Mouse (Mus musculus) thymus, adult 18-20 months (tissue): ENCODE data around the gene Zfp217.
"Not testable (repeated sequence)": the region's sequence is repeated elsewhere in the genome, so short reads cannot be mapped to it uniquely, and the experiment has no call there.

Source experiments
- DNase-seq, 2 experiments: peaks; one replicate each; pipeline ENCODE4 v3.0.0; 2022; ENCODE audit warnings: mixed read lengths in 2 of 2

Zfp217 gene

DNA sequence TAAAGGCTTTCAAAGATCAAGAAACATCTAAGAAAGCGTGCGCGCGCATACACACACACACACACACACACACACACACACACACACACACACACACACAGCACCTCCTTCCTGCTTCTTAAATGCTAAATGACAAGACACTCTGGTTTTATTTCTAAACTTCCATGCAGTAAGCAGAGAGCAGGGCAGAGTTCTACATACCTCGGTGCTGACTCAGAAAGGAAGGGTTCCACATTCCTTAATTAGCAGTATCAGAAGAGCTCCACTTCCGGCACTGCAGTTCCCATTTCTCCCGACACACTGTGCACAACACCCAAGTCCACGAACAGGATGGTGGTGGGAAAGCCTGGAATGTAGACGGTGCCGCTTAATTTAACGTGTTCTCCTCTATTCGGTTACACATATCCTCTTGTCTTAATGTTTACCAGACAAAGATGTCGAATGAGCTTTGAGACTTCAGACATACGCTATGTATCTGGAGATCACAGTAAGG is at the start of gene Zfp217:
Gene Zfp217 (minus strand): TSS at position 443 of the 493 bp plus-strand sequence.
- DNase-seq, result no peak

DNA sequence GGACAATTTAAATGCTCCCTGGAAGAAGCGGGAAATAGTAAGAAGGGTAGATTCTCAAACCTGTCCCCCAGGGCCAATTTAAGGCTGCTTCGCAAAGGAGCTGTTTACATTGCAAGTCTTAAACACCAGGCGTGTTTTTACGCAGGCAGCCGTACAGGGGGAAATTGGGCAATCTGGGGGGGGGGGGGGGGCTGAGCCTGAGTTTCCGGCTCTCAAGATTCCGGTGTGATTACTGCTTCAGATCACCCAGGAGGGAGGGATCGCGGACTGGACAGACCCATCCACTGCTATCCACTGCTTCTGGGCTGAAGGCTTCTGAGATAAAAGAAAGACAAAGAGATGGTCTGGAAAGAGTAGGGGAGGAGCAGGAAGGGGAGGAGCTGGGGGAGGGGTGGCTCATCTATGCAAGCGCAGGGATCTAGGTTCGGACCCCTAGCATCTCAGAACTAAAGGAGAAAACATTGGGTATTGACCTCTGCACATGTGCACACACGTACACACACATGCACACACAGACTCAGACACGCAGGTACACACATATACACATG is 47.7 kb upstream of the Zfp217 start:
- no peak for DNase-seq

DNA sequence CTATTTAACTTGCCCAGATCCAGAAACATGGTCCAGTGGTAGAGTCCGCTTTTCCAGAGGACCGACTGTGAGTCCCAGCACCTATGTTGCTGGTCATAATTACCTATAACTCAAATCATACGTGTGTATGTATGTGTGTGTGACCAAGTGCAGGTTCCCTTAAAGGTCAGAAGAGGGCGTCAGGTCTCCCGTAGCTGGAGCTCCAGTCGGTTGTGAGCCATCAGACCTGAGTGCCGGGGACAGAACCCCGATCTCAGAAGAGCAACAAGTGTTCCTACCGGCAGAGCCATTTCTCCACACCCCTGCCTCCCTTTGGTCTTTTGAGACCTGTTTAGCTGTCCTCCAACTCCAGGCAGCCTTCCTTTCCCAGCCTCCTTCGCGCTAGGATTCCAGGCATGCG is 46.9 kb upstream of the Zfp217 start:
- DNase-seq, result no peak

DNA sequence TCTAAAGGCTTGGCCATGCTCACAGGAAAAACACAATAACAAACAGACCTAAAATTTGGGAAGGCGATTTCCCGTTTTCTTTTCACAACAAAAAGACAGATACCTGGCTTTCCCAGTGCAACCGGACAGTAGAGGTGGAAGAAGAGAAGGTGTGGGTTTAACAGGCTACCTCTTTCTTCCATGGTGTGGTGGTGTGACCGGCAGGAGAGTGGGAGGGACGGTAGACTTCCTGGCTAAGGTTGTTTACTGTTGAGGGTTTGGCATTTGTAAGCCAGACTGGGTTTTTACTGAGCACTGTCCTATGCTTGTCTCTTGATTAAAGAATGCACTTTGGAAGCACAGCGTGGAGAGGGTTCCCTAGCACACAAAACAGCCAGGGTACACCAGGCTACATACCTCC is 45.9 kb upstream of the Zfp217 start:
- no peak for DNase-seq

DNA sequence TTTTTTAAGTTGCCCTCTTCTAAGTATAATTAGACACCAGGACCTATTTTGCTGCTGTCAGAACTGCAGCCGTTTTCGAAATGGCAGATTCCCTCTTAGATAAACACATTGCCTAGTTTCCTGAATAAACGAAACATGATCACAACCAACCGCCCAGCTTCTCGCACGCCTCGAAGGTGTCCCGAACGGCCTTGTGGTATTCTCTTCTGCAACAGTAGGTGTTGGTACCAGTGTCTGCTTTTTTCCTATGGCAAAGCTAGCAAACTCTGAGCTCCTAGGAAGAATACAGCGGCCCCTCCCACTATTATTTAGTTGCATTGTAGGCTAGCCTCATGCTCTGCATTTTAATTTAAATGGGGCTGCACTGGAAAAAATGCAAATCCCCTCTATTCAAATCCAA is 45.3 kb upstream of the Zfp217 start:
- no peak for DNase-seq

DNA sequence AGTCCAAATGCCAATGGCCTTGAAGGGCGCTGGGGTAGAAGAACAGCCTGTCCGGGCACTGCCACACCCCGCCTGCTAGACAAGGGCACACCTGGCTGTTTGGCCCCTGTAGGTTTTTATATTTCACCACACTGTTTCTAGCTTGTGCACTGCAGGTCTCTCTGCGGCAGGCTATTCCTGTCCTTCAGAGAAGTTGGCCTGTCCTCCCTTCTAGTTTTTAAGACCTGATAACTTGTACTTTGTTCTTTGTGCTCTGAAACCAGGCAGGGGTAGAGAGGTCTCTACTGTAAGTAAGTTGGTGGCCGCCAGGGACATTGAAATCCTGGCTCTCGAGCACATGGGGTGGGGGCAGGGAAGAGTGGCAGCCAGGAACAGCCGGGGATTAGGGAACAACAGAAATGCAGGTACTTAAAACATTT is 44.8 kb upstream of the Zfp217 start:
- no peak for DNase-seq

DNA sequence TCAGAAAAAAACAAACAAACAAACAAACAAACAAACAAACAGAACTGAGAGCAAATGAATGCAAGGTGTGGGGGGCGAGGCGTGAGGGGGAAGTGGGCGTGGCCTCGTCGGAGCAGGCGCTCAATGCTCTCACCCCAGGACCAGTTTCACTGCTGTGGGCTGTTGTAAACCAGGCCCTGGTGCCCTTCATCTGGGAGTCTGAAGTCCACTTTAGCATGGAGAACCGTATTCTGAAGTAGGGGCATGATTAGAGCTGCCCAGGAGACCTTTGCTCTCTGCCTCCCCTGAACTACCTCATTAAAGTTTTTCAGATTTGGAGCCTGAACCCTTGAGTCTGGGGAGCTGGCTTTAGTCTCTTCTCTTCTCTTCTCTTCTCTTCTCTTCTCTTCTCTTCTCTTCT is 40.8 kb upstream of the Zfp217 start:
- no peak for DNase-seq

DNA sequence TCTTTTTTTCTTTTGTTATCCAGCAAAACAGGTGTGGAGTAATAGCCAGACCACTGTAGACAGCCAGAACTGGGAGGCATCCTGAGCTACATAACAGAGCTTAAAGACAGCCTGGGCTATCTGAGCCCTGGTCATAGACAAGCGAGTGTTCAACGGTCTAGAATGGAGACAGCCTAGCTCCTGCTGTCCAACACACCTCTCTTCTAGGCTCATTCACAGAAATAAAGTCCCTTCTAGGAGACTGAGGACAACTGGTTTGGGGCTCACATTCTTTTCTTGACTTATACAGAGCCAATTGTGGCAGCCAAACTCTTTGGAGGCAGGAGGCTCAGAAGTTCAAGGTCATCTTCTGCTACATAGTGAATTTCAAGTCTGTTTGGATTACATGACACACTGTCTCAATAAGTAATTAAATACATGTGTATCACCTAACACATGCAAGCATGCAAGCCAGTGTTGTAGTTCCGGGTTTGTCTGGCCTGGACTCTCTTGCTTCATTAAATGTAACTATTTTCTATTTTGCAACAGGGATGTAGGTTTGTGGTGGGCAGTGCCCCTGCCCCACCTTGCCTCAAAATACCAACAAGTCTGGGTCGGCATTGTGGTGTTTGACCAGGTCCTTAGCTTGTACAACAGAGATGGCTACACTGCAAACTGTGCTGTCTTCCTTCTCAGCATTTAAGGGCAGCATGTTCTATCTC is 37.4 kb upstream of the Zfp217 start:
- no peak for DNase-seq

DNA sequence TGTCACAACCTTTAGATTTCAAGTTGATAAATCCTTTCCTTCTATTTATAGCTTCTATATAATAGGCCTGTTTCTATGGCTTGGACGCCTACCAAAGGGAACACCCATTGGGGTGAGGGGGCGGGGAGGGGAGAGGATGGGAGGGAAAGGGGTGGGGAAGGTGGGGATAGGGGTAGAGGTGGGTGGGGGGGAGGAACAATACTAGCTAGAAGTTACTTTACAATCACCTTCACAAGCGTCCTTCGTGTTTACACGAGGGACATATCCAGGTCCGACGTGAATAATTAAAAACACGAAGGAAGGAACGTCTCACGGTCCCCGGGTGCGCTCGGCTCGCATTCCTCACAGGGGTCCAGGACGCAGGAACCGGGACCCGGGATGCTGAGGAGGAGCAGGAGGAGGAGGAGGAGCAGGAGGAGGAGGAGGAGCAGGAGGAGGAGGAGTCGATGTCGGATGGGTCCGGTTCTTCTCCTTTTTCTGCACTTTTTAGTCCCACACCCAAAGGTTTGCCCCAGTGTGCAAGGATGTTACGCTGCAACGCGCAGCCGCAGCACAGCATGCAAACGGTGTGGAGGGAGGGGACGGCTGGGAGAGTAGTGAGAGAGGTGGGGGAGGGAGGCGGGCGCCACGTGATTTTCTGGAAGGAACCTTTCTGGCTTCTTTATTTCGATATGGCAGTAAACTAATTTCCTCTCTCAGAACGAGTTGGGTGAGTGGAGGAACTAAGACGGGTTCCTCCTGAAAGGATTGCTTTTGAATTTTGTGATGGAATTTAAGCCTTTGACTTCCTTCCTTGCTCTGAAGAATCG is 36.5 kb upstream of the Zfp217 start:
- peak; percentile 75 to 84 for DNase-seq

DNA sequence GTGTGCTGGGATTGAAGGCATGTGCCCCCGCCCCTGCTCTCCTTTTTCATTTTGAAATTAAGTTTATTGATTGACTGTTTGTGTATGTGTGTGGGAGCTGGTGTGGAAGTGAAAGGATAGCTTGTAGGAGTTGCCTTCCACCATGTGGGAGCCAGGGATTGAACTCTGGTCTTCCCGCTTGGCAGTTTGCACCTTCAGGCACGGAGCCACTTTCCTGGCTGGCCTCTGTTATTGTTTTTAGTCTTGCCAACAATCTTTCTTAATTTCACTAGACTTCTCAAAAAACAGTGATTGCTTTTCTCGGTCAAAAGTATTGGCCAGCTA is 35.9 kb upstream of the Zfp217 start:
- DNase-seq, result no peak

DNA sequence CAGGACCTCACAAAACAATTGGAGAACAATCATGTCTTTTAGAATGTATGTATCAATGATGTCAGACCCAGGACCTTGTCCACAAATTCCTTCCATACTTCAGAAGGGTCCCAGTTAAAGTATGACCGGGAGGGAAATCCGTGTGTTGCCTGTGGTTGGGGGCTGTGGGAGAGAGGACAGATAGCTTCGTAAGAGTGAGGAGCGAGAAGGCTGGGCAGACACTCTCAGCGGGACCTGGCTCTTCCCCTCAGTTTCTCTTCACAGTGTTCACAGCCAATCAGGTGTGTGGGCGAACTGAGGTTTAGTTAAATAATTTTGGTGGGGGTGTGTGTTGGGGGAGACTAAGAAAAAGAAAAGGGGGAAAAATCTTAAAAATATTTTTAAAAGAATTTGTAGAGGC is 34.0 kb upstream of the Zfp217 start:
- no peak for DNase-seq

DNA sequence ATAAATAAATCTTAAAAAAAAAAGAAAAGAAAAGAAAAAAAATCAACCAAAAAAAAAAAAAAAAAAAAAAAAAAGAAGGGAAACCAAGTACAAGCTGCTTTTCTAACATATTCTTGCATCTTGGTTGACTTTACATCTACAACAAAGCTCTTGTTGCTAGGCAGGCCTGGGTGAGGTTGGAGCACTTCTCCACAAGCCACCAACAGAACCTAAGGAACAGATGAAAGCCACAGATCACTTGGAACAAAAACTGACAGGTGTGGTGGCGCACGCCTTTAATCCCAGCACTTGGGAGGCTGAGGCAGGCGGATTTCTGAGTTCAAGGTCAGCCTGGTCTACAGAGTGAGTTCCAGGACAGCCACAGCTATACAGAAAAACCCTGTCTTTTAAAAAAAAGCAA is 32.9 kb upstream of the Zfp217 start:
- DNase-seq, result not testable (repeated sequence)

DNA sequence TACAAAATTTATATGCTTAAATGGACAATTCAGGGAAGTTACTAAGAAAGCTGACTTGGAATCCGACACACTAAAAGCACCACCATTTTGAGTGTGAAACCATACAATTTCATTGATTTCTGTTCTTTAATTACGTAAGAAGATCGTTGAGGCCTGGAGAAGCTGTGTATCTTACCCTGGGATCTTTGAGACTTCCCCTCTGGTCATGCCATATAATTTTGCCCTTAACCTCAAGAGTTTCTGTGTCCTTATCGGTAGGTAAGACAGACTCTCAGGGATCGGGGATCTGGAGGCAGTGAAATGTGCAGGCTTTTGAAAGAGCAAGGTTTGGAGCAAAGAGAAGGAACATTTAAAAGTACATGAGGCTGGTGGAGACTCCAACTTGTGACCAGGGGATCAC is 31.4 kb upstream of the Zfp217 start:
- no peak for DNase-seq

DNA sequence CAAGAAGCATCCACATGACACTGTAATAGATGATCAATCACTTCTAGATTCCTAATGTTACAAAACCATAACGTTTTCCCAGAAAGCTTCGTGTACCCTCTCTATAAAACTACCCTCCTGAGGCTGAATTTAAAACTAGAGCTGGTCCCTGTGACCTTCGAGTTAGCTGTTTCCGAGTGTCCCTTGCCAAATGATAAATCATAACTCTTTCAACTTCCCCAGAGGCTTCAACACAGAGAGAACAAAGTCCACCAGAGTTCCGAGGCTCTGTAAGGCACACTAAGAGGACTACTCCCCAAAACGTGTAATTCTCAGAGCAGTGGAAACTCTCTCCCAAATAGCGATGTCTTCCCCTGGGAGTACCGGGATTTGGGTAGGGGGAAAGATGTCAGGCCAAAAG is 29.4 kb upstream of the Zfp217 start:
- no peak for DNase-seq

DNA sequence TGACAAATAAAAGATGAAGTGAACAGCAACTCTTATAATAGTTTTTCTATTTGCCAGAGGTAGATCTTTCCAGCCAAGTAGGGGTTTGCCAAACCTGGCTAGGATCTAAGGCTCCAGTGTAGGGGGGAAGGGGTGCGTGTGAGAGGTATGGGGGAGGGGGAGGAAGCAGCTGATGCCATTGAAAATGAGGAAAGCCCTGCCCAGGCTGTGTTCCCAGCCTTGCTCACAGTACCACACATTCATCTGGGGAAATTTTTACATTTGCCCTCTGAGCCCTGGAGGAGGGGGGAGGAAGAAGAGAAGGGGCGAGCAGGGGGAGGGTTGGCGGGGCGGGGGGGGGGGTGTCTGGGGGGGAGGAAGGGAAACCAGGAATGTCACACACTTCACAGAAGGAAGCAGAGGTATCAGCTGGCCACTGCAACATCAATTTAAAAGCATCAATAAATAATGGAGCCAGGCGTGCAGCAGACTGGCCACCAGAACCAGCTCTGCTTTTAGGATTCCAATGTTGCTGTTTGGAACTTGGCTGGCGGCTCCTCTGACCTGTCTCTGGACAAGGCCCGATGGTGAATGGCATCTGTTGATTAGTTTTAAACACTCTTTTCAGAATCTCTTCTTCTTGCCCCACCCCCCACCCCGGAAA is 28.5 kb upstream of the Zfp217 start:
- DNase-seq, result no peak

DNA sequence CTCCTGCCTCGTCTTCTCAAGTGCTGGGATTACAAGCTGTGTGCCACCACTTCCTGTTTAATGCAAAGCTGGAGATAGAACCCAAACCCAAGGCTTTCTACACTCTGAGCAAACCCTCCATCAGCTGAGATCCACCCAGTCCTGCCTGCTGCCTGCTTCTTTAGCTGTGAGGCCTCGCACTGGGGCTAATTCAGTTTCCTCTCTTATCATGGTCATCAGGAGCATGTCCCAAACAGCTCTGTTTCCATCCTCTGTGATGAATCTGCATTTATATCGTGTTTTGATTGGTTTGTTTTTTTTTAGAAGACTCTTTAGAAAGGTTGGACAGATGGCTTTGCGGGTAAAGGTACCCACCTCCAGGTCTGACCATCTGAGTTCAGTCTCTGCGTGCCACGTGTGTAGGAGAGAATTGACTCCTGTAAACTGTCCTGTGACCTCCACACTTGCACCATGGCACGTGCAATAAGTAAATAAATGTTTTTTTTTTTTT is 27.8 kb upstream of the Zfp217 start:
- DNase-seq, result no peak

DNA sequence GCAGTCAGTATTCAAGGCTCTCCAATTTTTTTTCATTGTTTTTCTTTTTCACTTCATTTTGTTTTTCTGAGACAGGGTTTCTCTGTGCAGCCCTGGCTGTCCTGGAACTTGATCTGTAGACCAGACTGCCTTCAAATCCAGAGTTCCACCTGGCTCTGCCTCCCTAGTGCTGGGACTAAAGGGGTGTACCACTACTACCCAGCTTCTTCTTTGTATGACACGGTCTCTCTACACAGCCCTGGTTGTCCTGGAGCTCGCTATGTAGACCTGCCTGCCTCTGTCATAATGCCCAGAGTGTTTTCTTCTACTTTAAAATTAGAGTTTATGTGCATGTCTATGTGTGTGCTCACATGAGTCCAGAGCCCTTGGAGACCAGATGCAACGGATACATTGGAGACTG is 27.3 kb upstream of the Zfp217 start:
- DNase-seq, result no peak

DNA sequence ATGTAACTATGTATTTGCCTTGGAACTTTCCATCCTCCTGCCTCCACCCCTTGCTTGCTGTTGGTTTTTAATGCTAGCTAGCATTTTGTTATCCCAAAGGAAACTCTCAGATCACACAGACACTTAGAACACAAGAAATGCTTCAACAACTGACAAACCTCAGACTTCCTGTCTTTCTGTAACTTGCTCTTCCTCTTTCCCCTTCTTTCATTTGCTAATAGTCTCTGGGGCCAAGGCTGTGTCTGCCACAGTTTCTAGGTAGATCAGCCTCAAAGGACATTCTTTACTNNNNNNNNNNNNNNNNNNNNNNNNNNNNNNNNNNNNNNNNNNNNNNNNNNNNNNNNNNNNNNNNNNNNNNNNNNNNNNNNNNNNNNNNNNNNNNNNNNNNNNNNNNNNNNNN is 21.2 kb upstream of the Zfp217 start:
- no peak for DNase-seq

DNA sequence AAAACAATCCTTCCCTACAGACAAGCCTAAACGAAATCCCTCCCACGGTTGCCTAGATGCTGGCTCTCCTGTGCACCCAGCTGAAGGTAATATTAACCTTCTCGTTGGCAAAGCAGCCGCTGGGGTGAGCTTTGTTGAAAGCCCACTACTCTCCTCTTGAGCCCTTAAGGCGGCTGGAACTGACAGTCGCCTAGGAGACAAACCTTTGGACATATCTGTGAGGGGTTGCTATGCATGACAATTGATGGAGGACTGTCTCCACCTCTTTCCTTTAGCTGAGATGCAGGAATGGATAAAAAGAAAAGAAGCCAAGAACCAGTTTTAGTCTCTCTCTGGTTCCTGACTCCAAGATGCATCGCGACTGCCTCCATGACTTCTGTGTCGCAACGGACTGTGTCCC is 17.7 kb upstream of the Zfp217 start:
- DNase-seq, result no peak

DNA sequence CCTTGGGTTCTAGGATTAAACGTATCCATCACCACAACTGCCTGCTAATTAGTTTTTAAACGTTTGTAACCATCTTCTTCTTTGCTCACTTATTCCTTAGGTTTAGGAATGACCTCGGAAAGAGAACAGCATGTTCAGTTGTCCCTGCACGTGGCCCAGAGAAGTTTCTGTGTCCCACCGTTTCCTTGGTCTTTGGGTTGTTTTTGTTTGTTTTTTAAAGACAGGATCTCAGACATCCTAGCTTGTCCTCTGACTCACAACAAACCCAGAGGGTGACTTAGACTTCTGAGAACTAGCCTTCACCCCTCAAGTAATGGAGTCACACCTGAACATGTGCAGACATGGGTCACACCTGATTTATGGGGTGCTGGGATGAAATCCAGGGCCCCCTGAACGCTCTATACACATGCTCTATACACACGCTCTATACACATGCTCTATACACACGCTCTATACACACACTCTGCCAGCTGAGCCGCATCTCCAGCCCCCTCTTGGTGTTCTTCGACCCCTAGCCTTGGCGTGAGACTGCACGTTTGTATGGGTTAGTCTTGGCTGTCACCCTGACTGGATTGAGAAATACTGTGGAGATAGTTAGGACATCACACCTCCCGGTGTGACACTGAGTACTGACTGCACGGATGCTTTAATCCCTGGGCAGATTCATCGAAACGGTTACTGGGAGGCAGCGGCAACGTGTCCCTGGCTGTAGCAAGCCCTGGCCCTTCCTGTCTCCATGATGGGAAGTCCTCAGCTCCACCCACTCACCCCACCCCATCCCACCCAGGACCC is 16.0 kb upstream of the Zfp217 start:
- DNase-seq, result no peak

DNA sequence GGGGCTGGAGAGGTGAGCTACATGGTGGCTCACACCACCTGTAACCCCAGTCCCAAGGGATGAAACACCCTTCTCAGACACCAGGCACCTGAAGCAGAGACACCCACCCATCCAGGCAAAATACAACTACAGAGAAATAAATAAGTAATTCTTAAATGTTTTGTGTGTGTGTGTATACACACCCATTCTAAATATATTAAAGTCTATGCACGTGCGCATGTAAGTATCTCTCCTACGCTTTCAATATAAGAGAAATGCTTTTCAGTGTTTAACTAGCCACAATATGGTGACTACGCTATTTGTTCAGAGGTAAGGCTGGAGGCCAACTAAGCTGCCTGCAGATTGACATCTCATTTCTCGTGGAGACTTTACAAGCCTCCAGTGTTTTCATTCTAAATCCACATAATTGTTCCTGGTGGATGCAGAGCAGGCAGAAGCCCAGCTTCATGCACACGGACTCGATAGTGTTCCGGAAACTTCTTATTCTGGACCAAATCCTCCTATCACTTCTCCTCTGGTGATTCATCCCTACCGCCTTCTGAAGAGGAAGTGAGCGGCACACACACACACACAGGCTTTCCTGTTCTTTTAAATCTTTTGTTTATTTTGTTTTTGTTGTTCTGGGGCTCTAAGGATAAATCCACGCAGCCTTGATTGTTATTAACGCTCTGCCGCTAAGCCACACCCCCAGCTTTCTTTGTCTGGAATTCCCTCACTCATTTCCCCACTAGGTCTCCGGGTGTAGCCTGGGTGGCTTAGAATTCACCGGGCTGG is 12.1 kb upstream of the Zfp217 start:
- no peak for DNase-seq

DNA sequence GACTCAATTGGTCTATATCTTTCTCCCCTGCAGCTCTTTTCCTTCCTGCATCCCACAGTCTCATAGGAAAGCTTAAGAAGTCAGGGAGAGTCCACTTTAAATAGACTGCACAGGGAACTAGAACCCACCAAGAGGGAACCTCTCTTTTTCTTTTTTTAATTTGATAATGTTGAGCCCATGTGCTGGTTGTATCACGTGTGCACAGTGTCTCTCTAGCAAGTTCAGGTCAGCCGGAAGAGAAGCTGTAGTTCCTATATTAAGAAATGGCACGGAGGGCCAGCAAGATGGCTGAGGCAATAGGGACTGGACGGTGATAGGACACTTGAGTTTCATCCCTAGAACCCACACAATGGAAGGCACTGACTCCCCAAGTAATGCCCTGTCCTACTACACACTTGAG is 11.1 kb upstream of the Zfp217 start:
- DNase-seq, result no peak
